Mouse (Mus musculus): Measurements from ENCODE around the gene Nell1. TPM values are rescaled to one million over a fixed set of nuclear protein-coding genes. Genes with fewer than 3 reads are reported as not detected.

Nell1 gene
- total RNA-seq, 1 experiment from 2014 or later: not detected

DNA sequence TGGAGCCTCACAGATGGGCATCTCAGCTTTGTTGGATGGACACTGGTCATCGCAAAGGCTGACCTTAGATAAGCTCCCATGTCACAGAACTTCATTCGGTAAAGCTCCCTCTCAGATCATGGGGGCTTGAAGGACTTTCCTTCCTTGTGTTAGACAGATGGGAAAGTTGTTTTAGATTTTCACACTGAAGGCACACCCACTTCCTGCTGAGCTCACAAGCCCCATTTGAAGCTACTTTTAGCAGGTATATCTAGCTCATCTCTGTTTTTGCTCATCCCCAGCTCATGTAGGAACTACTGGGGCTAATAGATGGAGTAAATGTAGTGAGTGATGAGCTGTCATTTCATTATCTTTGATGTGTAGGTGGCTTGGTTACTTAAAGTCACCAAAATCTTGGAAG is 252.0 kb downstream of the Nell1 start:
- ATAC-seq (ENCODE audit: extremely low read depth, insufficient number of reproducible peaks, low FRiP score, poor library complexity, severe bottlenecking): no peak

GRCm38 (mm10) chr7:50228273-50228672 is 253.6 kb downstream of the Nell1 start:
- ATAC-seq (ENCODE audit: extremely low read depth, insufficient number of reproducible peaks, low FRiP score, poor library complexity, severe bottlenecking): no peak

DNA sequence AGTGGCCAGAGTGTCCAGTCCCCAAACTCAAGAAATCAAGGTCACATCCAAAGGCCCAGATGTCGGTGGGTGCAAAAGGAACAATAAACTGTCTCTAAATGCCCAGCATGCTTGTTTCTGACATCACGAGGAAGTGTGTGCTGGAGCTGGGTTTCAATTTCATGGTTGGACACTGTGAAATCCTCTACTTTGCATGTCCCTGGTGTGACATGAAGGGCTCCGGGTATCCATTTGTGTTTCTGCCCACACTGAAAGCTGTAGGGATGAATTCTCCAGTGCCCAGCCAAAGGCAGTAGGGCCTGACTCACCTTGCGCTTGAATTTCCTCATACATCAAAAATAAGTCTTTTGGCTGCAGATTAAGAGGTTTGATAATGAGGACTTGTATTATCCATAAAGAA is 266.5 kb downstream of the Nell1 start:
- no peak for ATAC-seq (ENCODE audit: extremely low read depth, insufficient number of reproducible peaks, low FRiP score, poor library complexity, severe bottlenecking)

GRCm38 (mm10) chr7:50241634-50242273 is 267.1 kb downstream of the Nell1 start:
- no peak for ATAC-seq (ENCODE audit: extremely low read depth, insufficient number of reproducible peaks, low FRiP score, poor library complexity, severe bottlenecking)

DNA sequence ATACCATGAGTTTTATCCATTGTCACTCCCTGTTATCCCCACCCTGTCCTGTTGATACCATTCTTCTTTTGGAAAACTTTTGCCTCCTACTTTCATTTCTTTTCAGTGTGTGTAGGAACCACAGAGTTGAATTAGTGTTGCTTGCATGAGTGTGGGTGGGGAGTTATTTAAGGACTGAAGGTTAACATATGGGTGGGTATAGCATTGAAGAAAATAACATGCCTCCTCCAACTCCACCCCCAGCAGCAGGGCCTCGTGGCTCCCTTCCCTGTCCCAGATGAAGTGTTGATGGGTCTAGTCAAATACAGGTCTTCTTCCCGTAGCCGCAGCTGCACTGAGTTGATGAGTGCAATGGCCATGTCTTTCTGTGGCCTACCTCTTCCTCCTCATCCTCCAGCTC is 278.5 kb downstream of the Nell1 start:
- ATAC-seq (ENCODE audit: extremely low read depth, insufficient number of reproducible peaks, low FRiP score, poor library complexity, severe bottlenecking): no peak

- no peak for ATAC-seq (ENCODE audit: extremely low read depth, insufficient number of reproducible peaks, low FRiP score, poor library complexity, severe bottlenecking)
These were observed 285.4 kb downstream of the Nell1 start for GRCm38 (mm10) chr7:50260016-50260415.

DNA sequence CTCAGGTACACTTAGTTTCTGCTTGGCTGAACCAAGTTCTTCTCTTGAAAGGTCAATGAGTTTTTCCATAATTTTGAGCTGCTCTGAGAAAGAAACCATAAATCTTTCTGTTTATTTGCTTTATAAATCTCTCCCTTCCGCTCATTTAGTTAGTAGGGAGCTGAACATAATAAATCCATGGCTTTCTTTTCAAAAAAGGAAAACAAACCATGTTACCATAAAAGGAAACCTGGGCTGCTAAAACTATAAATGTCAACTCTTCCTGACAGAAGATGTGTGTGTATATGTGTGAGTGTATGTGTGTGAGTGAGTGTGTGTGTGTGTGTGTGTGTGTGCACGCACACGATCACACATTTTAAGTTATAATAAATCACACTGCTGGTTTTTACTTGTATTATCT is 320.8 kb downstream of the Nell1 start:
- no peak for ATAC-seq (ENCODE audit: extremely low read depth, insufficient number of reproducible peaks, low FRiP score, poor library complexity, severe bottlenecking)

DNA sequence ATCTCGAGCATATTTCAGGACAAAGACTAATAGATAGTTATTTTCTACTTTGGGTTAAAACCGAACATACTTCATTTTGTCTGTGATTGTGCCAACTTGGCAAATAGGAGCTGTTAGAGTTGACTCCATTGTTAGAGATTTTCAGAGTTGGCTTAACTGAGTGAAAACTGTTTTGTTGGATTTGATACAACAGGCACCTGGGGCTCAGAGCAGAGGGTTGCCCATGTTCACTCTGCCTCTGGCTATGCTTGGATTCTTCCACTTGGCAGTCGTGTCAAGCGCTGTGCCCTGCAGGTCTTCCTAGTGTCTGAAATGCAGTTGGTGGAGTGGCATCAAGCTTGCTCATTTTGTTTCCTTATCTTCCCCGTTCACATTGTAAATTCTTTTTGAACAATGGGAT is 363.6 kb downstream of the Nell1 start:
- ATAC-seq (ENCODE audit: extremely low read depth, insufficient number of reproducible peaks, low FRiP score, poor library complexity, severe bottlenecking): no peak

DNA sequence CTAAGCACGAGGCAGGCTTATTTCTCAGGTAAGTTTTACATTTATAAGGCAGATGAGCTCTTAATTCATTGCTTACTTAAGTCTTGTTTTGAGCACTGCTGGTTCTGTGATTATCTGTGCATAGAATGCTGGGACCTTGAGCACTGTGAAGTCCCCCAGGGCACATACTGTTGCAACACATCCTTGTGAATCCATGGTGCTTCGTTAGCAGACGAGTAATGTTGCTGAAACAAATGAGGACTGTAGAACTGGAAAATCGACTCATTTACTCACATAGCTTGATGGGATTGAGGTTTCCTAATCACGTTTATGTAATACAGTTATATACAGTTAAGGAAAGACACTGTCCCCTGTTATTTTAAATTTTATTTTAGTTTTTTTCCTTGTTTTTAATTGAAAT is 364.1 kb downstream of the Nell1 start:
- ATAC-seq (ENCODE audit: extremely low read depth, insufficient number of reproducible peaks, low FRiP score, poor library complexity, severe bottlenecking): no peak

DNA sequence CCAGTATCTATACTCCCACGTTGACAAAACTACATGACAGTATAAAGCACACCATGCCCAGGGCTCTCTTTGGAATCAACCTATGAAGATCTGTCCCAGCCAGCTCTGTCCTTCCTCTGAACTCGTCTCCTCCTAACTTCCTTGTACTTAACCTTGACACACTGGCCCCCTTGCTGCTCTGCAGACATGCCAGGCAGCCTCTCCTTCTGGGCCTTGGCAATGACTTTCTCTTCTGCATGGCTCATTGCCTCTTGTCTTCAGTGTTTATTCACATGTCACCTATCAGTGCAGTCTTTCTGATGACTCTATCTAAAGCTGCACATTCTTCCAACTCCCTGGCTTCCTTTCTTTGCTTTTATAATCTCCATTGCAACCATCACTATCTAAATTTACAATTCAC is 376.9 kb downstream of the Nell1 start:
- ATAC-seq (ENCODE audit: extremely low read depth, insufficient number of reproducible peaks, low FRiP score, poor library complexity, severe bottlenecking): no peak

DNA sequence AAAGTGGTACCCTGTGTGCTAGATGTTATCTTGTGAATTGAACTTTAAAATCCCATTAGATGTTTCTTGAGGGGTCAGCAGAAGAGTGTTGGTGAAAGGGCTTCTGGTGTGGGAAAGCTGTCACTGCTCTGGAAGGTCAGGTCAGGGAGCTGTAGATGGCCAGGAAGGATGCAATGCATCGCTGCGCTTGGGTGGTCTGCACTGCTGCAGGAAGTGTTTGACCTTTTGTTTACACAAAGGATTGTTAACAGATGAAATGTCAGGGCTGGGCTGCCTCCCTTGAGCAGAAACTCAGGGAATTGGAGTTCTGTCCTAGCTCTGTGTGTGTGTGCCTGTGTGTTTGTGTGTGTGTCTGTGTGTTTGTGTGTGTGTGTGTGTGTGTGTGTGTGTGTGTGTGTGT is 382.5 kb downstream of the Nell1 start:
- ATAC-seq (ENCODE audit: extremely low read depth, insufficient number of reproducible peaks, low FRiP score, poor library complexity, severe bottlenecking): no peak

DNA sequence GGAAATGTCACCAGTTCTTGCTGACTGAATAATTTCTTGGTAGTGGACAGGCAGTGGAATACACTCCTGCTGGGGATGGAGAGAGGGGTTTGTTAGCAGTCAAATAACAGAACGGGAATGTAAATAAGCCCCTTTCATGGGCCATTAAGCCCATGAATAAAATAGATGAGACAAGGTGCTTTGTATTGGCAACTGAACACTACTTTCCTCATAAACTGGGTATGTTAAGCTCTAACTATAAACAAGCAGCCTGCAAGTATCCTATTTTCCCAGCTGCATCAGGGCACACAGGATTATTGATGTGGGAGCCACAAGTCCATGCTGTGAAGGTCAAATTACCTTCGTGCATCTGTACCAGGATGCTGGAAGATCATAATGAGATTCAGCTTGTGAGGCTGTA is 387.4 kb downstream of the Nell1 start:
- no peak for ATAC-seq (ENCODE audit: extremely low read depth, insufficient number of reproducible peaks, low FRiP score, poor library complexity, severe bottlenecking)

DNA sequence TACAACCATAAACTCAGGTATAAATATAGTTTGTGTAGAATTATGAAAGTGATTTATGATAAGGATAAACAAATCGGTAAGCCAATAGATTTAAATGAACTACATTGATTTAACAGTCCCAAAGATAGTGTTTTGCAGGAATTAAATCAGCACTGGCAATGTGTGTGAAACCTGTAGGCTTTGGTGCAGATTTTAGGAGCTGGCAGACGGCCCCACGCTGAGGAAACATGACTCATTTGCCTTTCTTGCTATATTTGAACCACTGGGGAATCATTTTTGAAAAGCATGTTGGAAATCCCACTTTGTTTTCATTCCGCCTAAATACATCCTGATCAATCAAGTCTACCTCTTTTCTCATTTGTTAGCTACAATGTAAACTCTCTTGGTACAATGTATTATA is 400.2 kb downstream of the Nell1 start:
- no peak for ATAC-seq (ENCODE audit: extremely low read depth, insufficient number of reproducible peaks, low FRiP score, poor library complexity, severe bottlenecking)

- ATAC-seq (ENCODE audit: extremely low read depth, insufficient number of reproducible peaks, low FRiP score, poor library complexity, severe bottlenecking): no peak
These were observed 435.8 kb downstream of the Nell1 start for GRCm38 (mm10) chr7:50410421-50410820.

GRCm38 (mm10) chr7:50419976-50420375 is 445.3 kb downstream of the Nell1 start:
- ATAC-seq (ENCODE audit: extremely low read depth, insufficient number of reproducible peaks, low FRiP score, poor library complexity, severe bottlenecking): no peak

GRCm38 (mm10) chr7:50422422-50423195 is 447.9 kb downstream of the Nell1 start:
- no peak for ATAC-seq (ENCODE audit: extremely low read depth, insufficient number of reproducible peaks, low FRiP score, poor library complexity, severe bottlenecking)

GRCm38 (mm10) chr7:50429725-50430124 is 455.1 kb downstream of the Nell1 start:
- no peak for ATAC-seq (ENCODE audit: extremely low read depth, insufficient number of reproducible peaks, low FRiP score, poor library complexity, severe bottlenecking)

DNA sequence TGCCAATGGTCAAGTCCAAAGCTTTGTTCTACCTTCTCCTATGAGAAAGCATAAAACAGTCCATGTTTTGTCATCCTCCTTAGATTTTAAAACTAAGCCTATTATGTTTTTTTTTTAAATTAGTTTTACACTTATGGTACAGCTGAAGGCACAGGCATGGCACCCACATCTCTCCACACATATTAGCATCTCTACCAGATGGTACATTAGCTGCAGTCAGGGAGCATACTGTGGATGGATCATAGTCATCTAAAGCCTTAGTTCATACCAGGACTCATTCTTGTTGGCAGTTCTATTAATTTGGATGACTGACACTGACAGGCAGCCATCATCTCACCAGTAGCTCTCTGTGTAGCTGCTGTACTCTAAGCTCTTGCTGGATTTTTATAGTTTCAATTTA is 466.6 kb downstream of the Nell1 start:
- ATAC-seq (ENCODE audit: extremely low read depth, insufficient number of reproducible peaks, low FRiP score, poor library complexity, severe bottlenecking): no peak

- no peak for ATAC-seq (ENCODE audit: extremely low read depth, insufficient number of reproducible peaks, low FRiP score, poor library complexity, severe bottlenecking)
These were observed 472.7 kb downstream of the Nell1 start for GRCm38 (mm10) chr7:50447316-50447715.

DNA sequence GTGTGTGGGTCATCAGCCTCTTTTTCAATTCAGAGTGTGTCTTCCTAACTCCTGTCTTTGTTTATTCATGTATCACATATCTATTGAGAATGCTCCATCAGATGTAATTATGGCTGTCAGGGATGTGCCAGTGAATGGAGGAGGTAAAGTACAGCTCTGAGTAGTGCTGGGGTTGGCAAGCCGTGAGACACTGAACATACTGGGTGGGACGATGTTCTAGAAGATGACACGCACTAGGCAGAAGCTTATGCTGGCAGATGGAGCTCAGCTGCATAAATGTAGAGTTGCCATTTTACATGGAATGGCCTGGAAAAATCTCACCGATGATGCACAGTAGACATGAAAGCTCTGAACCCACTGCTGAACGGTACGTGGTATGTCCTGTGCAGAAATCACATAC is 493.1 kb downstream of the Nell1 start:
- no peak for ATAC-seq (ENCODE audit: extremely low read depth, insufficient number of reproducible peaks, low FRiP score, poor library complexity, severe bottlenecking)

DNA sequence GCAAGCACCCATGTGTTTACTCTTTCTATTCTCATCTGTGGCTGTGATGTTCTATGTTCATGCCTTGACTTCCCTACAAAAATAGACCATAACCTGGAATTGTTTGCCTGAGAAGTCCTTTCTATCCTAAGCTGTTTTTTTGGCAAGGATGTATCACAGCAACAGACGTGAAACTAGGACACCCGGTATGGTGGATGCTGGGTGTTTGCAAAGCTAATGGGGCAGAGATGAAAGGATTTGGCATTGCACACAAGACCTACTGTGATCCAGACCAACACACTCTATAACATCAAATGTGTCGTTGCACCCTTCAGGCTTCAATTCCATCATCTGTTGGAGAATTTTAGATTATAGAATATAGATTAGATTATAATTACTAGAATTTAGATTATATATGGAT is 495.9 kb downstream of the Nell1 start:
- no peak for ATAC-seq (ENCODE audit: extremely low read depth, insufficient number of reproducible peaks, low FRiP score, poor library complexity, severe bottlenecking)

Measured in neutrophil, adult 5-6 weeks (primary cell).